Mouse (Mus musculus): ENCODE data around the gene Bsn. TPM values are rescaled to one million over a fixed set of nuclear protein-coding genes. Genes with fewer than 3 reads are reported as not detected.
"Not testable (repeated sequence)": the region's sequence is repeated elsewhere in the genome, so short reads cannot be mapped to it uniquely, and the experiment has no call there.

Gene Bsn
- polyA plus RNA-seq, 1 experiment from 2014 or later: 17.9 TPM

GRCm38 (mm10) chr9:108203015-108203414, 12.8 kb upstream of the Bsn start:
- peaks cover 14% of the 10 kb centered on the region for H3K36me3 ChIP-seq (ENCODE audit: control insufficient read depth, insufficient read depth, low read length)
- H3K9me3 ChIP-seq (ENCODE audit: control insufficient read depth, low read length): no peaks in the 10 kb centered on the region
- no peak overlapping the region for H3K9ac ChIP-seq (replicated peaks; ENCODE audit: low read depth, low read length)
- 44% methylated on average over 13 of the region's 13 CpGs for WGBS
- no peak for ATAC-seq (ENCODE audit: low read depth)
- no peak overlapping the region for H3K4me3 ChIP-seq (ENCODE audit: low read depth, low read length)
- H3K4me1 ChIP-seq (ENCODE audit: control insufficient read depth, insufficient read depth, low read length): peaks cover 14% of the 10 kb centered on the region
- no peak overlapping the region for H3K4me2 ChIP-seq (ENCODE audit: low read depth, low read length)
- no peak overlapping the region for H3K27ac ChIP-seq (ENCODE audit: low read depth, low read length)
- no peaks in the 10 kb centered on the region for H3K27me3 ChIP-seq (ENCODE audit: control insufficient read depth, insufficient read depth, low read length)

- no peaks in the 10 kb centered on the region for H3K9me3 ChIP-seq (ENCODE audit: control insufficient read depth, low read length)
- peaks cover 6% of the 10 kb centered on the region for H3K36me3 ChIP-seq (ENCODE audit: control insufficient read depth, insufficient read depth, low read length)
- H3K4me1 ChIP-seq (ENCODE audit: control insufficient read depth, insufficient read depth, low read length): peaks cover 14% of the 10 kb centered on the region
- no peak overlapping the region for H3K4me2 ChIP-seq (ENCODE audit: low read depth, low read length)
- no peak overlapping the region for H3K27ac ChIP-seq (ENCODE audit: low read depth, low read length)
- H3K27me3 ChIP-seq (ENCODE audit: control insufficient read depth, insufficient read depth, low read length): no peaks in the 10 kb centered on the region
- WGBS: 100% methylated on average over 2 of the region's 2 CpGs
- H3K4me3 ChIP-seq (ENCODE audit: low read depth, low read length): no peak overlapping the region
- no peak overlapping the region for H3K9ac ChIP-seq (replicated peaks; ENCODE audit: low read depth, low read length)
- ATAC-seq (ENCODE audit: low read depth): no peak
Measured at GRCm38 (mm10) chr9:108202169-108202568, 12.0 kb upstream of the Bsn start.

- Histone ChIP-seq H3K36me3 (ENCODE audit: control insufficient read depth, insufficient read depth, low read length) (no peaks in the 10 kb centered on the region), H3K9ac (replicated peaks; ENCODE audit: low read depth, low read length) (no peak overlapping the region), H3K4me2 (ENCODE audit: low read depth, low read length) (peak overlapping the region; percentile 36), H3K27me3 (ENCODE audit: control insufficient read depth, insufficient read depth, low read length) (no peaks in the 10 kb centered on the region), H3K27ac (ENCODE audit: low read depth, low read length) (no peak overlapping the region), H3K4me1 (ENCODE audit: control insufficient read depth, insufficient read depth, low read length) (peaks cover 14% of the 10 kb centered on the region), H3K9me3 (ENCODE audit: control insufficient read depth, low read length) (no peaks in the 10 kb centered on the region), H3K4me3 (ENCODE audit: low read depth, low read length) (no peak overlapping the region)
- 1% methylated on average over 13 of the region's 13 CpGs for WGBS
- peak; percentile 91 for ATAC-seq (ENCODE audit: low read depth)
Measured at GRCm38 (mm10) chr9:108201160-108201559, 11.0 kb upstream of the Bsn start.

GRCm38 (mm10) chr9:108198621-108199020, 8.4 kb upstream of the Bsn start:
- Histone ChIP-seq H3K4me3 (ENCODE audit: low read depth, low read length) (no peak overlapping the region), H3K36me3 (ENCODE audit: control insufficient read depth, insufficient read depth, low read length) (no peaks in the 10 kb centered on the region), H3K4me2 (ENCODE audit: low read depth, low read length) (no peak overlapping the region), H3K9ac (replicated peaks; ENCODE audit: low read depth, low read length) (no peak overlapping the region), H3K27ac (ENCODE audit: low read depth, low read length) (no peak overlapping the region), H3K27me3 (ENCODE audit: control insufficient read depth, insufficient read depth, low read length) (no peaks in the 10 kb centered on the region), H3K9me3 (ENCODE audit: control insufficient read depth, low read length) (no peaks in the 10 kb centered on the region), H3K4me1 (ENCODE audit: control insufficient read depth, insufficient read depth, low read length) (peaks cover 4% of the 10 kb centered on the region)
- no peak for ATAC-seq (ENCODE audit: low read depth)
- WGBS: 52% methylated on average over 4 of the region's 4 CpGs

GRCm38 (mm10) chr9:108196920-108197677, 6.9 kb upstream of the Bsn start:
- Histone ChIP-seq H3K4me3 (ENCODE audit: low read depth, low read length) (no peak overlapping the region), H3K9me3 (ENCODE audit: control insufficient read depth, low read length) (no peaks in the 10 kb centered on the region), H3K9ac (replicated peaks; ENCODE audit: low read depth, low read length) (no peak overlapping the region), H3K27ac (ENCODE audit: low read depth, low read length) (no peak overlapping the region), H3K36me3 (ENCODE audit: control insufficient read depth, insufficient read depth, low read length) (no peaks in the 10 kb centered on the region), H3K4me2 (ENCODE audit: low read depth, low read length) (peak overlapping the region; percentile 7; the same call in 1 of the 2 replicates), H3K27me3 (ENCODE audit: control insufficient read depth, insufficient read depth, low read length) (no peaks in the 10 kb centered on the region), H3K4me1 (ENCODE audit: control insufficient read depth, insufficient read depth, low read length) (peaks cover 4% of the 10 kb centered on the region)
- WGBS: 26% methylated on average over 24 of the region's 24 CpGs
- no peak for ATAC-seq (ENCODE audit: low read depth)

- H3K4me3 ChIP-seq (ENCODE audit: low read depth, low read length); H3K9ac ChIP-seq (replicated peaks; ENCODE audit: low read depth, low read length); ATAC-seq (ENCODE audit: low read depth); H3K27me3 ChIP-seq (ENCODE audit: control insufficient read depth, insufficient read depth, low read length); H3K27ac ChIP-seq (ENCODE audit: low read depth, low read length); H3K4me2 ChIP-seq (ENCODE audit: low read depth, low read length); H3K9me3 ChIP-seq (ENCODE audit: control insufficient read depth, low read length); H3K36me3 ChIP-seq (ENCODE audit: control insufficient read depth, insufficient read depth, low read length); H3K4me1 ChIP-seq (ENCODE audit: control insufficient read depth, insufficient read depth, low read length): not testable (repeated sequence)
- 67% methylated on average over 5 of the region's 6 CpGs for WGBS
Measured at GRCm38 (mm10) chr9:108196222-108196621, 6.0 kb upstream of the Bsn start.

GRCm38 (mm10) chr9:108189488-108189786, 747 bp downstream of the Bsn start:
- 24% methylated on average over 5 of the region's 5 CpGs for WGBS
- Histone ChIP-seq H3K27me3 (ENCODE audit: control insufficient read depth, insufficient read depth, low read length) (no peaks in the 10 kb centered on the region), H3K9me3 (ENCODE audit: control insufficient read depth, low read length) (no peaks in the 10 kb centered on the region), H3K4me2 (ENCODE audit: low read depth, low read length) (peak overlapping the region; percentile 77), H3K27ac (ENCODE audit: low read depth, low read length) (peak overlapping the region; percentile 78; the same call in 1 of the 2 replicates), H3K4me1 (ENCODE audit: control insufficient read depth, insufficient read depth, low read length) (peaks cover 19% of the 10 kb centered on the region), H3K36me3 (ENCODE audit: control insufficient read depth, insufficient read depth, low read length) (0 out of 2 replicates have a peak, but pooled peaks cover 5% of the 10 kb centered on the region), H3K9ac (replicated peaks; ENCODE audit: low read depth, low read length) (peak overlapping the region; percentile 94), H3K4me3 (ENCODE audit: low read depth, low read length) (peak overlapping the region; percentile 85)
- no peak; the same call in 1 of the 2 replicates for ATAC-seq (ENCODE audit: low read depth)

DNA sequence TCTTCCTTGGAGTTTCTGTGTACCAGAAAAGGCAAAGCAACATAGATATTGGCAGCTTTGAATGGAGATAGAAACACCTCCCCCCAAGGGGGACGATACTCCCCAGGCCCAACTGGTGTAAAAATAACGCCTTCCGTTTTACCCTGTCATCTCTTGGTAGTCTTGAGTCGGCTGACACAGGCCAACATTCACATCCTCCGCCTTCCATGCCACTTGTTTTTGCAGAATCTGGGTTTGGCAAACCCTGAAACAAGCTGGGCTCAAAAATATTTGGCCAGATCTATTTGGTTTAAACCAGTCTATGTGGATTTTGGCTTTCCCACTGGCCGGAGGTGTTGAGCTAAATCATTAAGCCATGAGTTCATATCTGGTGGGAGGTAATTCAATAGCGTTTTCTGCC, 1.2 kb downstream of the Bsn start:
- Histone ChIP-seq H3K4me2 (ENCODE audit: low read depth, low read length) (peak overlapping the region; percentile 77), H3K9ac (replicated peaks; ENCODE audit: low read depth, low read length) (peak overlapping the region; percentile 94; the same call in 1 of the 2 replicates), H3K36me3 (ENCODE audit: control insufficient read depth, insufficient read depth, low read length) (0 out of 2 replicates have a peak, but pooled peaks cover 5% of the 10 kb centered on the region), H3K27ac (ENCODE audit: low read depth, low read length) (no peak overlapping the region), H3K4me3 (ENCODE audit: low read depth, low read length) (peak overlapping the region; percentile 85), H3K27me3 (ENCODE audit: control insufficient read depth, insufficient read depth, low read length) (no peaks in the 10 kb centered on the region), H3K9me3 (ENCODE audit: control insufficient read depth, low read length) (no peaks in the 10 kb centered on the region), H3K4me1 (ENCODE audit: control insufficient read depth, insufficient read depth, low read length) (peaks cover 19% of the 10 kb centered on the region)
- no peak for ATAC-seq (ENCODE audit: low read depth)
- 72% methylated on average over 7 of the region's 7 CpGs for WGBS

DNA sequence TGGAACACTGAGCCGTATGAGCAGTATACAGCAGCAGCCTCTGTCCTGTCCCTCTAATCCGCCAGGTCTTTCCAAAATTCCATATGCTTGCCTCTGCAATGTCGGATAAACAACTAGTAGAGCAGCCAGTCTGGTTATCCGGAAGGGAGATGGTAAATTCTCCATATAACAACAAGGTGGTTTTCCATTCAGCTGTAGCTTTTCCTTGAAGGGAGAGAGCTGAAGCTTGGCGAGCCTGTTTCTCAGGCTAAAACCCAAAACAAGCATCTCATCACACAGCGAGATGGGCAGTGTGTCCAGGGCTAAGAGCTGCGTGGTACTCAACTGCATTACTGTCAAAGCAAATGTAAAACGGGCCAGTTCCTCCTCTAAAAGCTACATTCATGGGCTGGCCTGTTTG, 1.7 kb downstream of the Bsn start:
- Histone ChIP-seq H3K27me3 (ENCODE audit: control insufficient read depth, insufficient read depth, low read length) (no peaks in the 10 kb centered on the region), H3K27ac (ENCODE audit: low read depth, low read length) (no peak overlapping the region), H3K4me1 (ENCODE audit: control insufficient read depth, insufficient read depth, low read length) (peaks cover 19% of the 10 kb centered on the region), H3K4me2 (ENCODE audit: low read depth, low read length) (peak overlapping the region; percentile 77), H3K9ac (replicated peaks; ENCODE audit: low read depth, low read length) (no peak overlapping the region; the same call in 1 of the 2 replicates), H3K9me3 (ENCODE audit: control insufficient read depth, low read length) (no peaks in the 10 kb centered on the region), H3K4me3 (ENCODE audit: low read depth, low read length) (peak overlapping the region; percentile 85), H3K36me3 (ENCODE audit: control insufficient read depth, insufficient read depth, low read length) (0 out of 2 replicates have a peak, but pooled peaks cover 5% of the 10 kb centered on the region)
- no peak for ATAC-seq (ENCODE audit: low read depth)
- 83% methylated on average over 8 of the region's 8 CpGs for WGBS

Measured in neural tube, embryonic 14.5 days (tissue).